Mouse (Mus musculus) ovary, postnatal 36 days (tissue): Measurements from ENCODE around the gene Btg4.

Experiments
- DNase-seq: peaks from one replicate; pipeline ENCODE4 v3.0.0; 2022; ENCODE audit warnings: low spot score, mixed read lengths

The Btg4 gene

GRCm38 (mm10) chr9:51060601-51061000, at the start of gene Btg4:
Btg4 (plus strand) TSS chr9:51060901.
- DNase-seq, result no peak

- DNase-seq, result no peak
These were observed 47.1 kb upstream of the Btg4 start for GRCm38 (mm10) chr9:51013644-51014043.

GRCm38 (mm10) chr9:51015732-51016131, 45.0 kb upstream of the Btg4 start:
- no peak for DNase-seq

GRCm38 (mm10) chr9:51019670-51020069, 41.0 kb upstream of the Btg4 start:
- no peak for DNase-seq

GRCm38 (mm10) chr9:51020351-51020750, 40.4 kb upstream of the Btg4 start:
- DNase-seq, result no peak

- no peak for DNase-seq
These were observed 39.4 kb upstream of the Btg4 start for GRCm38 (mm10) chr9:51021123-51021795.

- DNase-seq, result no peak
These were observed 33.7 kb upstream of the Btg4 start for GRCm38 (mm10) chr9:51026952-51027351.

- no peak for DNase-seq
These were observed 30.6 kb upstream of the Btg4 start for GRCm38 (mm10) chr9:51030147-51030546.

GRCm38 (mm10) chr9:51031603-51032002, 29.1 kb upstream of the Btg4 start:
- DNase-seq, result no peak

GRCm38 (mm10) chr9:51032291-51032690, 28.4 kb upstream of the Btg4 start:
- DNase-seq, result no peak

GRCm38 (mm10) chr9:51032785-51033529, 27.7 kb upstream of the Btg4 start:
- no peak for DNase-seq

GRCm38 (mm10) chr9:51041491-51041980, 19.2 kb upstream of the Btg4 start:
- DNase-seq, result no peak

- DNase-seq, result no peak
These were observed 18.6 kb upstream of the Btg4 start for GRCm38 (mm10) chr9:51042136-51042535.

GRCm38 (mm10) chr9:51052180-51052579, 8.5 kb upstream of the Btg4 start:
- no peak for DNase-seq

- DNase-seq, result no peak
These were observed 4.1 kb upstream of the Btg4 start for GRCm38 (mm10) chr9:51056360-51057324.

- no peak for DNase-seq
These were observed 1.7 kb upstream of the Btg4 start for GRCm38 (mm10) chr9:51058951-51059521.

- no peak for DNase-seq
These were observed 7.5 kb downstream of the Btg4 start for GRCm38 (mm10) chr9:51068202-51068601.

- DNase-seq, result peak; percentile 24
These were observed 10.1 kb downstream of the Btg4 start for GRCm38 (mm10) chr9:51070801-51071200.

GRCm38 (mm10) chr9:51075780-51076179, 15.1 kb downstream of the Btg4 start:
- DNase-seq, result peak; percentile 11

GRCm38 (mm10) chr9:51076300-51076978, 15.7 kb downstream of the Btg4 start:
- DNase-seq, result peak; percentile 26

- DNase-seq, result peak; percentile 91
These were observed 16.2 kb downstream of the Btg4 start, which contains the start of gene Layn for GRCm38 (mm10) chr9:51076979-51077315. Layn (minus strand) TSS chr9:51077094.
